Mouse (Mus musculus): Measurements from ENCODE around the gene Ndufc1. TPM values are rescaled to one million over a fixed set of nuclear protein-coding genes. Genes with fewer than 3 reads are reported as not detected.

The Ndufc1 gene
- total and polyA plus RNA-seq, 3 experiments = 115 to 207 TPM; not detected in 1

GRCm38 (mm10) chr3:51358660-51359557, 49.9 kb downstream of the Ndufc1 start (continued):
- TF ChIP-seq BHLHE40 (IDR thresholded peaks at IDR 0.05; ENCODE audit: borderline replicate concordance, low read depth, low read length) = no peak
- TF ChIP-seq TBP (IDR thresholded peaks at IDR 0.05; ENCODE audit: low read depth, low read length) = peak; percentile 100
- TF ChIP-seq MEF2A (IDR thresholded peaks at IDR 0.05; ENCODE audit: extremely low read depth, insufficient replicate concordance, low read depth, low read length, poor library complexity, severe bottlenecking) = no peak
- peak; percentile 36; the same call in 1 of the 2 replicates for TF ChIP-seq MAZ (IDR thresholded peaks at IDR 0.05; ENCODE audit: low read depth, low read length)
- TF ChIP-seq EP300 (IDR thresholded peaks at IDR 0.05; ENCODE audit: low read depth in 1 of 2, low read length in 2 of 2) = no peak
- no peak for TF ChIP-seq ZMIZ1 (IDR thresholded peaks at IDR 0.05; ENCODE audit: low read depth, low read length)
- no peak for TF ChIP-seq JUND (IDR thresholded peaks at IDR 0.05; ENCODE audit: low read depth, low read length)
- no peak for TF ChIP-seq CTCF (IDR thresholded peaks at IDR 0.05 in 2 of 3, conservative IDR thresholded peaks at IDR 0.05 in 1 of 3; ENCODE audit: control insufficient read depth in 1 of 3, insufficient read depth in 1 of 3, low read depth in 2 of 3, low read length in 3 of 3, poor library complexity in 1 of 3, severe bottlenecking in 1 of 3)
- TF ChIP-seq MAX (IDR thresholded peaks at IDR 0.05; ENCODE audit: low read length) = peak; percentile 78; the same call in 1 of the 2 replicates
- TF ChIP-seq SMC3 (IDR thresholded peaks at IDR 0.05; ENCODE audit: low read depth, low read length) = no peak
- no peak; the same call in none of the 2 replicates for TF ChIP-seq HCFC1 (IDR thresholded peaks at IDR 0.05; ENCODE audit: low read depth, low read length)
- no peak for TF ChIP-seq CHD2 (IDR thresholded peaks at IDR 0.05; ENCODE audit: low read length)
- TF ChIP-seq ETS1 (IDR thresholded peaks at IDR 0.05; ENCODE audit: low read depth, low read length) = no peak; the same call in 1 of the 2 replicates
- no peak for TF ChIP-seq CHD1 (IDR thresholded peaks at IDR 0.05; ENCODE audit: low read depth, low read length)
- TF ChIP-seq E2F4 (IDR thresholded peaks at IDR 0.05; ENCODE audit: borderline replicate concordance, low read depth, low read length) = peak; percentile 23; the same call in 1 of the 2 replicates
- TF ChIP-seq MXI1 (IDR thresholded peaks at IDR 0.05; ENCODE audit: low read depth, low read length) = peak; percentile 73
- TF ChIP-seq NRF1 (IDR thresholded peaks at IDR 0.05; ENCODE audit: insufficient read depth, low read depth, low read length, poor library complexity, severe bottlenecking) = no peak
- TF ChIP-seq ELF1 (IDR thresholded peaks at IDR 0.05; ENCODE audit: low read depth, low read length) = peak; percentile 81
- peak; percentile 99 for TF ChIP-seq MAFK (IDR thresholded peaks at IDR 0.05; ENCODE audit: borderline replicate concordance, low read depth, low read length)
- no peak for TF ChIP-seq MYB (IDR thresholded peaks at IDR 0.05; ENCODE audit: low read depth, low read length)
- TF ChIP-seq MYC (IDR thresholded peaks at IDR 0.05; ENCODE audit: low read depth, low read length) = peak; percentile 53; the same call in 1 of the 2 replicates

DNA sequence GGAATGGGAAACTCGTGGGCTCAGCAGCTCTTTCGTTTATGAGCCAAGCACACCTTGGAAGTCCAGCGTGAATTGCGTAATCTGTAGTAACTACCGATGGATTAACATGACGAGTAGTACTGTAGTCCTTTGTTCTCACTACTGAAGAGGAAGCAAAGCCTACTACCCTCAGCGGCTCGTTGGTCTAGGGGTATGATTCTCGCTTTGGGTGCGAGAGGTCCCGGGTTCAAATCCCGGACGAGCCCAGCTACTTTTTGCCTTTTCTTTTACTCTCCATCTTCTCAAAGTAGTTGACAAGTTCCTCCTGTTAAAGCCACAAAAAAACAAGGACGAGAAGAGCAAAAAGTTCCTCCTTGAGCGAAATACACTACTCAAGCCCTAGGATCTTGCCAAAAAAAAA, 50.6 kb downstream of the Ndufc1 start:
- Histone ChIP-seq H3K9ac (ENCODE audit: control insufficient read depth, low read depth, low read length, poor library complexity, severe bottlenecking) (peak overlapping the region; percentile 83), H3K79me2 (ENCODE audit: control insufficient read depth, insufficient read depth, low read length, poor library complexity) (no peaks in the 10 kb centered on the region; the same call in 1 of the 2 replicates), H3K27me3 (ENCODE audit: control insufficient read depth in 1 of 2, insufficient read depth in 2 of 2, low read length in 2 of 2) (no peaks in the 10 kb centered on the region), H3K4me1 (ENCODE audit: control insufficient read depth in 1 of 2, insufficient read depth in 2 of 2, low read length in 2 of 2) (peaks cover 0 to 3% of the 10 kb centered on the region in 2 experiments; a peak in 1 of 4 replicates), H3K36me3 (ENCODE audit: control insufficient read depth in 1 of 2, insufficient read depth in 2 of 2, low read length in 2 of 2) (peaks cover 0 to 3% of the 10 kb centered on the region in 2 experiments; a peak in 1 of 4 replicates), H3K9me3 (replicated peaks; ENCODE audit: insufficient read depth, low read length) (no peaks in the 10 kb centered on the region), H3K27ac (ENCODE audit: control insufficient read depth, low read depth, low read length) (peak overlapping the region; percentile 72), H3K4me3 (ENCODE audit: control insufficient read depth in 1 of 2, insufficient read depth in 1 of 2, low read depth in 2 of 2, low read length in 2 of 2) (peak overlapping the region; percentile 60 to 97)
- peak; percentile 92 for DNase-seq (ENCODE audit: low read depth, low spot score)
- TF ChIP-seq MAFK (IDR thresholded peaks at IDR 0.05; ENCODE audit: borderline replicate concordance, low read depth, low read length) (peak; percentile 96), TAL1 (IDR thresholded peaks at IDR 0.05; ENCODE audit: low read length) (0 out of 2 replicates have a peak, but pooled peaks have one; percentile 4), KAT2A (conservative IDR thresholded peaks at IDR 0.05; ENCODE audit: low read depth, low read length) (0 out of 2 replicates have a peak, but pooled peaks have one; percentile 6), MXI1 (IDR thresholded peaks at IDR 0.05; ENCODE audit: low read depth, low read length) (peak; percentile 45; the same call in 1 of the 2 replicates), TBP (IDR thresholded peaks at IDR 0.05; ENCODE audit: low read depth, low read length) (peak; percentile 100), TCF12 (IDR thresholded peaks at IDR 0.05; ENCODE audit: low read depth, low read length) (no peak), ZNF384 (IDR thresholded peaks at IDR 0.05; ENCODE audit: low read depth, low read length) (peak; percentile 84), ELF1 (IDR thresholded peaks at IDR 0.05; ENCODE audit: low read depth, low read length) (peak; percentile 57; the same call in 1 of the 2 replicates), MAX (IDR thresholded peaks at IDR 0.05; ENCODE audit: low read length) (no peak)
